In the genomic region with DNA sequence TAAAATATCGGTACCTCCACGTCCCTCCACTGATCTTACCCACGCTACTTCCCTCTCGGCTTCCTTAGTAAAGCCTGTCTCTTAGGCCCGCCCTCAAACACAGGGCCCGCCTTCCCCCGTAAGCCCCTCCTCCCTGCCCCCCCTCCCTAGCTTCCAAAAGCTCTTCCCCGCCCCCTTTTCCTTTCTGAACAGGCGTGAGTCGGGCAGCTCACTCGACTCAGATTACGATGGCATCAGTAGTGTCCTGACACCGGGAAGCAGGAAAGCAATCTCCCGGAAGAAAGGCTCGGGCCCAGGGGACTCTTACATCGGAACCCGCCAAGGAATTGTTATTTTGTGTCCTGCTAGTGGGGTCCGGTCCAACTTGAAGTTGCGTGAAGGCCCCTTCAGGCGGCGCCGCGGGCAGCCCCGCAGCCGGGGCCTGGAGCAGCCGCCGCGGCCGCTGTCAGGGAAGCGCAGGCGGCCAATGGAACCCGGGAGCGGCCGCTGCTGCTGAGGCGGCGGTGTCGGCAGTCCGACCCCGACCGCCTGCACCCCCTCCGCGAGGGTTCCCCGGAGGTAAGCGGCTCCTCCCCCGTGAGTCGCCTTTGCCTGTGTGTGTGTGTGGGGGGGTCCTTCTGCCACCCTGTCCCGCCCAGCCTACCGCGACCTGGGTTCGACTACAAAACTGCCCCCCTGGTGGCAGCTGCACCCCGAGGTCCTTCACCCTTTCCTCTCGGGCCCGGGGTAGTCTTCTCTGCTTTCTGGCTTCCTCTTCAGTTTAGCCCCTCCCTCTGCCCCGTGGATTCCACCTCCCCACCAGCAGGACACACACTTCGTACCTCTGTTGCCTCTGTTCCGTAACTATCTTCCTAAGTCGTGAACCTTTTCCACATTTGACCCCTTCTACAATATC, we compare ENCODE assay signal across 8 mouse cellular contexts. TPM values are rescaled to one million over a fixed set of nuclear protein-coding genes. Genes with fewer than 3 reads are reported as not detected.
DNase-seq lines count a peak whose midpoint lies in the region; ATAC-seq and TF ChIP-seq lines count a peak whose summit lies in the region.

A gene (plus strand): TSS at position 204 of the 895 bp plus-strand sequence.

- peak within 1 kb of the TSS; percentile 99 for H3K27ac ChIP-seq in gastrocnemius, adult 2 months
- H3K27ac ChIP-seq in hindbrain, postnatal 0 days = peak within 1 kb of the TSS; percentile 92
- H3K27ac ChIP-seq in left cerebral cortex, adult 2 months = peak within 1 kb of the TSS; percentile 99

- no peaks in the 10 kb centered on the region for H3K9me3 ChIP-seq in hindbrain, postnatal 0 days (ENCODE audit: low read length)

- peak within 1 kb of the TSS; percentile 93 for H3K9ac ChIP-seq in hindbrain, postnatal 0 days (replicated peaks; ENCODE audit: low read length)

- H3K4me2 ChIP-seq in hindbrain, postnatal 0 days (ENCODE audit: low read depth, low read length) = peak within 1 kb of the TSS; percentile 82

- intact Hi-C loops in gastrocnemius, adult 2 months (cut with DNase I) = loop anchor here (2.0 kb wide), 1 partner anchor 20 kb away; a partner anchor contains a TSS
- intact Hi-C loops in left cerebral cortex, adult 2 months (cut with DNase I) = loop anchor here (1.0 to 2.0 kb wide), 2 partner anchors 20 to 22 kb away; a partner anchor contains a TSS

- no peak for TF ChIP-seq CTCF in gastrocnemius, adult 2 months (IDR thresholded peaks at IDR 0.05)
- TF ChIP-seq CTCF in hindbrain, postnatal 0 days (IDR thresholded peaks at IDR 0.05; ENCODE audit: low read depth) = peak; percentile 28
- peak; percentile 19 for TF ChIP-seq CTCF in left cerebral cortex, adult 2 months (IDR thresholded peaks at IDR 0.05)

- under 1% methylated on average over 56 of the region's 57 CpGs for WGBS in hindbrain, postnatal 0 days

- DNase-seq in ZHBTc4 (ENCODE audit: low read depth, low spot score) = peak; percentile 97
- peak; percentile 88 for DNase-seq in gastrocnemius, adult 2 months
- DNase-seq in hindbrain, postnatal 0 days (ENCODE audit: low spot score) = peak; percentile 96
- peak; percentile 74 to 80 for DNase-seq in left cerebral cortex, adult 2 months (ENCODE audit: extremely low spot score in 1 of 2, low spot score in 2 of 2)
- DNase-seq in right cerebral cortex, adult 2 months (ENCODE audit: low spot score in 2 of 2) = peak; percentile 75 to 84
- peak; percentile 85 for DNase-seq in urinary bladder, postnatal 14 days (ENCODE audit: low spot score)

- peak; percentile 89 for ATAC-seq in common myeloid progenitor, adult 5-6 weeks (replicated peaks; ENCODE audit: low read depth, poor library complexity, severe bottlenecking)
- peak; percentile 94 for ATAC-seq in hindbrain, postnatal 0 days
- ATAC-seq in megakaryocyte, adult 5-6 weeks (ENCODE audit: poor library complexity, severe bottlenecking) = peak; percentile 94

- H3K36me3 ChIP-seq in hindbrain, postnatal 0 days (ENCODE audit: insufficient read depth, low read length) = no peaks in the 10 kb centered on the region

- peaks cover 11% of the 10 kb centered on the region for H3K4me1 ChIP-seq in hindbrain, postnatal 0 days (ENCODE audit: insufficient read depth, low read length)

- peak within 1 kb of the TSS; percentile 85 for H3K4me3 ChIP-seq in gastrocnemius, adult 2 months
- peak within 1 kb of the TSS; percentile 93 for H3K4me3 ChIP-seq in hindbrain, postnatal 0 days (ENCODE audit: low read length)
- peak within 1 kb of the TSS; percentile 88 for H3K4me3 ChIP-seq in left cerebral cortex, adult 2 months

- no peaks in the 10 kb centered on the region for H3K27me3 ChIP-seq in hindbrain, postnatal 0 days (ENCODE audit: insufficient read depth, low read length)

RNA-seq across cellular contexts. Expression of the gene that starts here (rescaled TPM):
- 11.6 and 43.0 TPM in 2 replicates for total RNA-seq in common myeloid progenitor, adult 5-6 weeks (2017)
- 10 to 100 TPM; 23.4 to 24.0 TPM for total RNA-seq in gastrocnemius, adult 2 months (2021)
- 57.1 and 85.4 TPM in 2 replicates for total RNA-seq in hindbrain, postnatal 0 days (2014; rRNA removed)
- polyA plus RNA-seq in hindbrain, postnatal 0 days (2015; fragmentation: Nextera tagmentation; extraction: Ambion mirVana) = 19.2 and 22.7 TPM in 2 replicates
- 10 to 100 TPM; 58.0 to 58.4 TPM for total RNA-seq in left cerebral cortex, adult 2 months (2021)
- 22.2 and 31.4 TPM in 2 replicates for total RNA-seq in megakaryocyte, adult 5-6 weeks (2015)
- 17.9 and 21.4 TPM in 2 replicates for total RNA-seq in megakaryocyte, adult 5-6 weeks (2017)

Comparison
In these comparisons a context has a peak if more than half of its experiments do, and no peak if none do; other contexts are left out.
1. Peak in every context shown above with its lines: DNase-seq, ATAC-seq, H3K4me3 ChIP-seq and H3K27ac ChIP-seq.